Mouse (Mus musculus) hindbrain, embryonic 16.5 days (tissue): ENCODE data around the gene Adh1. TPM values are rescaled to one million over a fixed set of nuclear protein-coding genes. Genes with fewer than 3 reads are reported as not detected.

Experiments used
- ATAC-seq: fragments of 200-750 bp; cut with Nextera tagmentation; 2 replicates; pipeline ENCODE4 v1.8.0; 2017; ENCODE audit warnings: moderate TSS enrichment, moderate library complexity
- H3K27ac ChIP-seq: fragments of 300-500 bp; sonication (generic); 2 replicates; pipeline ENCODE4 v1.5.1; 2014; ENCODE audit warnings: low read depth, mild to moderate bottlenecking, control low read depth, low read length, moderate library complexity
- H3K27me3 ChIP-seq: fragments of 300-500 bp; sonication (generic); replicated peaks from 2 replicates; pipeline ENCODE4 v1.6.1; 2014; ENCODE audit warnings: low read length; ENCODE audit not compliant: control insufficient read depth, insufficient read depth
- H3K36me3 ChIP-seq: fragments of 300-500 bp; sonication (generic); 2 replicates; pipeline ENCODE4 v1.6.1; 2014; ENCODE audit warnings: mild to moderate bottlenecking, low read length, moderate library complexity, mixed read lengths; ENCODE audit not compliant: control insufficient read depth, insufficient read depth
- H3K4me1 ChIP-seq: fragments of 300-500 bp; sonication (generic); 2 replicates; pipeline ENCODE4 v1.6.1; 2014; ENCODE audit warnings: low read depth, low read length; ENCODE audit not compliant: control insufficient read depth, insufficient read depth
- H3K4me2 ChIP-seq: fragments of 300-500 bp; sonication (generic); 2 replicates; pipeline ENCODE4 v1.6.1; 2014; ENCODE audit warnings: mild to moderate bottlenecking, low read length, control low read depth, moderate library complexity
- H3K4me3 ChIP-seq: fragments of 300-500 bp; sonication (generic); 2 replicates; pipeline ENCODE4 v1.5.1; 2014; ENCODE audit warnings: mild to moderate bottlenecking, low read length, control low read depth, moderate library complexity
- H3K9ac ChIP-seq: fragments of 300-500 bp; sonication (generic); 2 replicates; pipeline ENCODE4 v1.6.1; 2014; ENCODE audit warnings: low read depth, mild to moderate bottlenecking, control low read depth, low read length, moderate library complexity
- H3K9me3 ChIP-seq: fragments of 300-500 bp; sonication (generic); 2 replicates; pipeline ENCODE4 v1.6.1; 2014; ENCODE audit warnings: mild to moderate bottlenecking, low read length, moderate library complexity; ENCODE audit not compliant: control insufficient read depth
- WGBS: fragments of 180-500 bp; shearing (Covaris S2); extraction: QIAGEN DNeasy Blood & Tissue Kit; methylation state at CpG from one replicate; pipeline ENCODE4 v1.1.7; 2014; 5-methylcytosine and 5-hydroxymethylcytosine counted together
- polyA plus RNA-seq: library from polyadenylated mRNA; unstranded; fragments of >200 nt; fragmentation: Nextera tagmentation; extraction: Ambion mirVana; gene quantifications from 2 replicates; pipeline ENCODE4 v1.2.1, GENCODE M21; 2015

Adh1 gene
- polyA plus RNA-seq, 1 experiment from 2014 or later = 1.7 TPM

GRCm38 (mm10) chr3:138224363-138224954, 36.3 kb upstream of the Adh1 start:
- Histone ChIP-seq H3K4me2 (no peak overlapping the region), H3K27me3 (no peaks in the 10 kb centered on the region), H3K36me3 (no peaks in the 10 kb centered on the region), H3K4me1 (no peaks in the 10 kb centered on the region), H3K9me3 (no peaks in the 10 kb centered on the region), H3K4me3 (no peak overlapping the region), H3K27ac (no peak overlapping the region), H3K9ac (no peak overlapping the region)
- WGBS = 81% methylated on average over 13 of the region's 13 CpGs
- no peak for ATAC-seq

- no peaks in the 10 kb centered on the region for H3K4me1 ChIP-seq
- no peaks in the 10 kb centered on the region for H3K9me3 ChIP-seq
- H3K27me3 ChIP-seq = no peaks in the 10 kb centered on the region
- H3K36me3 ChIP-seq = no peaks in the 10 kb centered on the region
- 67% methylated on average over 6 of the region's 7 CpGs for WGBS
- H3K4me3 ChIP-seq = no peak overlapping the region
- no peak overlapping the region for H3K9ac ChIP-seq
- no peak overlapping the region for H3K4me2 ChIP-seq
- no peak overlapping the region for H3K27ac ChIP-seq
- no peak for ATAC-seq
Measured at GRCm38 (mm10) chr3:138225331-138225730, 35.5 kb upstream of the Adh1 start.

GRCm38 (mm10) chr3:138225853-138226252, 34.9 kb upstream of the Adh1 start:
- no peak overlapping the region for H3K4me2 ChIP-seq
- ATAC-seq = no peak
- 29% methylated on average over 7 of the region's 7 CpGs for WGBS
- H3K36me3 ChIP-seq = no peaks in the 10 kb centered on the region
- no peak overlapping the region for H3K9ac ChIP-seq
- H3K4me3 ChIP-seq = no peak overlapping the region
- no peaks in the 10 kb centered on the region for H3K9me3 ChIP-seq
- H3K27ac ChIP-seq = no peak overlapping the region
- H3K4me1 ChIP-seq = no peaks in the 10 kb centered on the region
- no peaks in the 10 kb centered on the region for H3K27me3 ChIP-seq

GRCm38 (mm10) chr3:138226476-138226875, 34.3 kb upstream of the Adh1 start:
- ATAC-seq = no peak
- no peak overlapping the region for H3K9ac ChIP-seq
- H3K4me3 ChIP-seq = no peak overlapping the region
- H3K27ac ChIP-seq = no peak overlapping the region
- no peaks in the 10 kb centered on the region for H3K9me3 ChIP-seq
- H3K36me3 ChIP-seq = no peaks in the 10 kb centered on the region
- no peaks in the 10 kb centered on the region for H3K27me3 ChIP-seq
- H3K4me2 ChIP-seq = no peak overlapping the region
- H3K4me1 ChIP-seq = no peaks in the 10 kb centered on the region
- 97% methylated on average over 6 of the region's 6 CpGs for WGBS

GRCm38 (mm10) chr3:138227082-138227481, 33.7 kb upstream of the Adh1 start:
- H3K4me3 ChIP-seq = no peak overlapping the region
- no peak for ATAC-seq
- 94% methylated on average over 2 of the region's 2 CpGs for WGBS
- H3K9me3 ChIP-seq = no peaks in the 10 kb centered on the region
- no peak overlapping the region for H3K4me2 ChIP-seq
- H3K9ac ChIP-seq = no peak overlapping the region
- H3K27me3 ChIP-seq = no peaks in the 10 kb centered on the region
- H3K27ac ChIP-seq = no peak overlapping the region
- H3K36me3 ChIP-seq = no peaks in the 10 kb centered on the region
- H3K4me1 ChIP-seq = no peaks in the 10 kb centered on the region

- H3K4me3 ChIP-seq = no peak overlapping the region
- no peaks in the 10 kb centered on the region for H3K27me3 ChIP-seq
- no peak overlapping the region for H3K9ac ChIP-seq
- WGBS = 96% methylated on average over 8 of the region's 8 CpGs
- H3K4me1 ChIP-seq = no peaks in the 10 kb centered on the region
- no peak for ATAC-seq
- no peak overlapping the region for H3K4me2 ChIP-seq
- no peaks in the 10 kb centered on the region for H3K9me3 ChIP-seq
- H3K36me3 ChIP-seq = no peaks in the 10 kb centered on the region
- no peak overlapping the region for H3K27ac ChIP-seq
Measured at GRCm38 (mm10) chr3:138227782-138228181, 33.0 kb upstream of the Adh1 start.

GRCm38 (mm10) chr3:138229448-138229847, 31.3 kb upstream of the Adh1 start:
- Histone ChIP-seq H3K9ac (no peak overlapping the region), H3K4me2 (no peak overlapping the region), H3K4me1 (no peaks in the 10 kb centered on the region), H3K27me3 (no peaks in the 10 kb centered on the region), H3K36me3 (no peaks in the 10 kb centered on the region), H3K4me3 (no peak overlapping the region), H3K27ac (no peak overlapping the region), H3K9me3 (no peaks in the 10 kb centered on the region)
- ATAC-seq = no peak
- 96% methylated on average over 1 of the region's 1 CpGs for WGBS

- Histone ChIP-seq H3K36me3 (no peaks in the 10 kb centered on the region), H3K9ac (no peak overlapping the region), H3K27ac (no peak overlapping the region), H3K4me3 (no peak overlapping the region), H3K4me1 (no peaks in the 10 kb centered on the region), H3K27me3 (no peaks in the 10 kb centered on the region), H3K4me2 (no peak overlapping the region), H3K9me3 (no peaks in the 10 kb centered on the region)
- 75% methylated on average over 3 of the region's 3 CpGs for WGBS
- ATAC-seq = no peak
Measured at GRCm38 (mm10) chr3:138230266-138230665, 30.5 kb upstream of the Adh1 start.

- Histone ChIP-seq H3K27ac (no peak overlapping the region), H3K4me1 (no peaks in the 10 kb centered on the region), H3K36me3 (no peaks in the 10 kb centered on the region), H3K27me3 (no peaks in the 10 kb centered on the region), H3K9ac (no peak overlapping the region), H3K4me3 (no peak overlapping the region), H3K9me3 (no peaks in the 10 kb centered on the region), H3K4me2 (no peak overlapping the region)
- WGBS = 86% methylated on average over 2 of the region's 2 CpGs
- no peak for ATAC-seq
Measured at GRCm38 (mm10) chr3:138231531-138231930, 29.3 kb upstream of the Adh1 start.
